Comparison of ENCODE assay signal across 22 mouse cellular contexts in the genomic region with DNA sequence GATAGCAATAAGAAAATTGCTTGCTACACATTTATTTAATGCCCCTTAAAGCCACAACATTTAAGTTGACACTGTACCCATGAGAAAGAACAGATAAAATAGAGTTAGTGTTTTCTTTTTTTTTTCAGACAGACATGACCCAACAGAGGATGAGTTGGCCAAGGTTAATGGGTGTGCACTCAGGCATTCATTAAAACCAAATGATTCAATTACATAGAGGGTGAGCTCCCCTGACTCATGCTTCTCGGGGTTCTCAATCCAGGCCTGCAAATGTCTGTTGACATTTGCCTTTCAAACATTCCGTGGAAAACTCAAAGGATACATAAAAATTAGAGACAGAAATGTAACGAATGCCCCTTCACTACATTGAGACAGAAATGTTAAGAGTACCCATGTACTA.
DNase-seq lines count a peak whose midpoint lies in the region; ATAC-seq and TF ChIP-seq lines count a peak whose summit lies in the region.
"Had no signal": no experiment of that assay in that cellular context is flagged by ENCODE, and none has a peak within 500 bp of the region (broad histone marks: within the 10 kb centered on the region; RNA-seq: fewer than 3 reads in every experiment).

No protein-coding gene starts in this region.

- in situ Hi-C loops in Patski (cut with MboI; ENCODE audit: low pct_unique_long_range_greater_than_20kb): no loop called here

- TF ChIP-seq CTCF in Patski (IDR thresholded peaks at IDR 0.05): no peak

- CTCF ChIA-PET in Patski (lab: Charles Lee): no interaction called here

- no peak overlapping the region for H3K4me2 ChIP-seq in midbrain, embryonic 11.5 days
- no peak overlapping the region for H3K4me2 ChIP-seq in midbrain, embryonic 14.5 days (ENCODE audit: low read length)
- H3K4me2 ChIP-seq: embryonic facial prominence, embryonic 13.5 days; forebrain, embryonic 12.5 days; forebrain, embryonic 15.5 days; heart, embryonic 11.5 days; hindbrain, embryonic 12.5 days; hindbrain, embryonic 15.5 days had no signal

- H3K9ac ChIP-seq in midbrain, embryonic 11.5 days (ENCODE audit: low read length): no peak overlapping the region
- H3K9ac ChIP-seq in midbrain, embryonic 14.5 days (replicated peaks; ENCODE audit: low read length): no peak overlapping the region
- H3K9ac ChIP-seq: embryonic facial prominence, embryonic 13.5 days; forebrain, embryonic 12.5 days; forebrain, embryonic 15.5 days; hindbrain, embryonic 12.5 days; hindbrain, embryonic 15.5 days had no signal

- POLR2A ChIA-PET in Patski (lab: Charles Lee): no interaction called here

- H3K4me3 ChIP-seq in midbrain, embryonic 11.5 days (ENCODE audit: low read depth, low read length): no peak overlapping the region
- H3K4me3 ChIP-seq in midbrain, embryonic 14.5 days (replicated peaks; ENCODE audit: low read depth, low read length): no peak overlapping the region
- H3K4me3 ChIP-seq: embryonic facial prominence, embryonic 10.5 days; embryonic facial prominence, embryonic 13.5 days; erythroblast, embryonic 14.5 days; forebrain, embryonic 12.5 days; forebrain, embryonic 15.5 days; hindbrain, embryonic 12.5 days; hindbrain, embryonic 15.5 days had no signal

- no peaks in the 10 kb centered on the region for H3K9me3 ChIP-seq in midbrain, embryonic 11.5 days (ENCODE audit: control insufficient read depth, low read length)
- no peaks in the 10 kb centered on the region for H3K9me3 ChIP-seq in midbrain, embryonic 14.5 days (ENCODE audit: control insufficient read depth, low read length)
- H3K9me3 ChIP-seq: embryonic facial prominence, embryonic 10.5 days; forebrain, embryonic 12.5 days; forebrain, embryonic 15.5 days; hindbrain, embryonic 12.5 days; hindbrain, embryonic 15.5 days had no signal

- H3K27me3 ChIP-seq in midbrain, embryonic 11.5 days (ENCODE audit: control insufficient read depth, insufficient read depth, low read length): no peaks in the 10 kb centered on the region
- H3K27me3 ChIP-seq in midbrain, embryonic 14.5 days (ENCODE audit: control insufficient read depth, insufficient read depth, low read length): no peaks in the 10 kb centered on the region
- H3K27me3 ChIP-seq in Patski: no peaks in the 10 kb centered on the region
- H3K27me3 ChIP-seq: embryonic facial prominence, embryonic 13.5 days; forebrain, embryonic 12.5 days; forebrain, embryonic 15.5 days; hindbrain, embryonic 12.5 days; hindbrain, embryonic 15.5 days had no signal

- no peak for ATAC-seq in midbrain, embryonic 11.5 days (ENCODE audit: low FRiP score)
- ATAC-seq in midbrain, embryonic 14.5 days (ENCODE audit: low FRiP score, low TSS enrichment): no peak
- ATAC-seq in Patski: peak; percentile 83
- ATAC-seq: CD4-positive, CD25-positive, alpha-beta regulatory T cell, adult 4 months; forebrain, embryonic 15.5 days; intestine, postnatal 0 days had no signal

- H3K4me1 ChIP-seq in midbrain, embryonic 11.5 days (ENCODE audit: control insufficient read depth, insufficient read depth, low read length): peaks cover 2% of the 10 kb centered on the region; the same call in 1 of the 2 replicates
- peaks cover 18% of the 10 kb centered on the region for H3K4me1 ChIP-seq in midbrain, embryonic 14.5 days (ENCODE audit: control insufficient read depth, insufficient read depth, low read length)
- H3K4me1 ChIP-seq: embryonic facial prominence, embryonic 13.5 days had no signal

- DNase-seq in adrenal gland, adult 8-10 months: peak; percentile 28
- no peak for DNase-seq in adrenal gland, postnatal 4 days (ENCODE audit: low spot score in 2 of 2)
- peak; percentile 12 for DNase-seq in midbrain, embryonic 11.5 days (ENCODE audit: low spot score, missing footprints)
- no peak for DNase-seq in midbrain, embryonic 14.5 days
- DNase-seq in Patski (ENCODE audit: low read depth, low spot score): peak; percentile 25
- no peak for DNase-seq in lung, postnatal 36 days
- DNase-seq: cerebellum, adult 11-12 months; cerebellum, adult 8-10 months; cerebellum, postnatal 10 days; cerebellum, postnatal 36 days; embryo, embryonic 11 days; gastrocnemius, postnatal 25 days had no signal

- 79% methylated on average over 3 of the region's 3 CpGs for WGBS in midbrain, embryonic 11.5 days
- 85% methylated on average over 3 of the region's 3 CpGs for WGBS in midbrain, embryonic 14.5 days

- no peaks in the 10 kb centered on the region; the same call in 1 of the 2 replicates for H3K36me3 ChIP-seq in midbrain, embryonic 11.5 days (ENCODE audit: control insufficient read depth, insufficient read depth, low read length)
- H3K36me3 ChIP-seq in midbrain, embryonic 14.5 days (ENCODE audit: control insufficient read depth, insufficient read depth, low read length): no peaks in the 10 kb centered on the region
- H3K36me3 ChIP-seq: embryonic facial prominence, embryonic 10.5 days; embryonic facial prominence, embryonic 13.5 days; forebrain, embryonic 12.5 days; forebrain, embryonic 15.5 days; hindbrain, embryonic 12.5 days; hindbrain, embryonic 15.5 days had no signal

- H3K27ac ChIP-seq in midbrain, embryonic 11.5 days (ENCODE audit: low read depth, low read length): no peak overlapping the region
- no peak overlapping the region for H3K27ac ChIP-seq in midbrain, embryonic 14.5 days (replicated peaks; ENCODE audit: low read depth, low read length)
- H3K27ac ChIP-seq: embryonic facial prominence, embryonic 10.5 days; embryonic facial prominence, embryonic 13.5 days; forebrain, embryonic 12.5 days; forebrain, embryonic 15.5 days; hindbrain, embryonic 12.5 days; hindbrain, embryonic 15.5 days had no signal

Comparison
In these comparisons a context has a peak if more than half of its experiments do, and no peak if none do; other contexts are left out.
1. DNase-seq: peak in adrenal gland, adult 8-10 months (single experiment), midbrain, embryonic 11.5 days (single experiment) and Patski (single experiment); none in adrenal gland, postnatal 4 days (0 of 2), midbrain, embryonic 14.5 days (single experiment) and lung, postnatal 36 days (single experiment).